Mouse (Mus musculus) heart, postnatal 0 days (tissue): ENCODE results near the gene Lgals3bp. TPM values are rescaled to one million over a fixed set of nuclear protein-coding genes. Genes with fewer than 3 reads are reported as not detected.

Source experiments
- ATAC-seq: fragments of 200-750 bp; cut with Nextera tagmentation; 2 replicates; pipeline ENCODE4 v1.8.0; 2017; ENCODE audit warnings: low read depth, moderate number of reproducible peaks, moderate library complexity; ENCODE audit not compliant: insufficient read depth
- DNase-seq: peaks from one replicate; pipeline ENCODE4 v3.0.0-alpha.2; 2016; ENCODE audit warnings: low spot score
- H3K27ac ChIP-seq: fragments of 300-500 bp; sonication (generic); 2 replicates; pipeline ENCODE4 v1.5.1; 2014; ENCODE audit warnings: low read depth, mild to moderate bottlenecking
- H3K27me3 ChIP-seq: fragments of 300-500 bp; sonication (generic); 2 replicates; pipeline ENCODE4 v1.6.1; 2014; ENCODE audit warnings: low read length, mixed read lengths; ENCODE audit not compliant: control insufficient read depth, insufficient read depth
- H3K36me3 ChIP-seq: fragments of 300-500 bp; sonication (generic); replicated peaks from 2 replicates; pipeline ENCODE4 v1.6.1; 2014; ENCODE audit warnings: low read length, mixed read lengths; ENCODE audit not compliant: control insufficient read depth, insufficient read depth
- H3K4me1 ChIP-seq: fragments of 300-500 bp; sonication (generic); 2 replicates; pipeline ENCODE4 v1.6.1; 2014; ENCODE audit warnings: antibody characterized with exemption; ENCODE audit not compliant: control insufficient read depth, insufficient read depth
- H3K4me2 ChIP-seq: fragments of 300-500 bp; sonication (generic); 2 replicates; pipeline ENCODE4 v1.6.1; 2014; ENCODE audit warnings: low read depth, mild to moderate bottlenecking, low read length, moderate library complexity
- H3K4me3 ChIP-seq: fragments of 300-500 bp; sonication (generic); 2 replicates; pipeline ENCODE4 v1.5.1; 2014; ENCODE audit warnings: low read depth, low read length
- H3K9ac ChIP-seq: fragments of 300-500 bp; sonication (generic); replicated peaks from 2 replicates; pipeline ENCODE4 v1.6.1; 2014; ENCODE audit warnings: low read depth, low read length, mixed read lengths
- H3K9me3 ChIP-seq: fragments of 300-500 bp; sonication (generic); replicated peaks from 2 replicates; pipeline ENCODE4 v1.6.1; 2016; ENCODE audit warnings: low read length; ENCODE audit not compliant: control insufficient read depth
- CTCF ChIP-seq: IDR thresholded peaks from 2 replicates; pipeline ENCODE4 v1.5.1; 2016; ENCODE audit warnings: antibody characterized with exemption, control low read depth, low read depth
- EP300 ChIP-seq: IDR thresholded peaks from 2 replicates; pipeline ENCODE4 v1.6.1; 2016; ENCODE audit warnings: antibody characterized with exemption, low read depth
- WGBS: fragments of 180-500 bp; shearing (Covaris S2); extraction: QIAGEN DNeasy Blood & Tissue Kit; methylation state at CpG from one replicate; pipeline ENCODE4 v1.1.7; 2014; 5-methylcytosine and 5-hydroxymethylcytosine counted together
- polyA plus RNA-seq: library from polyadenylated mRNA; unstranded; fragments of >200 nt; fragmentation: Nextera tagmentation; extraction: Ambion mirVana; gene quantifications from 2 replicates; pipeline ENCODE4 v1.2.1, GENCODE M21; 2015
- total RNA-seq: library from RNA; depleted of rRNA; stranded (reverse); fragments of >200 nt; gene quantifications from 2 replicates; pipeline ENCODE4 v1.2.3, GENCODE M21; 2014; ENCODE audit warnings: low replicate concordance; rRNA removed

The Lgals3bp gene
- total and polyA plus RNA-seq, 2 experiments from 2014 or later, result 28.6 to 77.9 TPM

GRCm38 (mm10) chr11:118343629-118344028 is 58.3 kb downstream of the Lgals3bp start:
- no peaks in the 10 kb centered on the region for H3K36me3 ChIP-seq
- H3K4me2 ChIP-seq, result no peak overlapping the region
- ATAC-seq (no peak), DNase-seq (no peak)
- WGBS, result 72% methylated on average over 2 of the region's 2 CpGs
- no peak overlapping the region for H3K4me3 ChIP-seq
- H3K4me1 ChIP-seq, result peaks cover 12% of the 10 kb centered on the region
- no peak overlapping the region for H3K9ac ChIP-seq
- no peak for TF ChIP-seq CTCF
- TF ChIP-seq EP300, result no peak
- H3K9me3 ChIP-seq, result no peaks in the 10 kb centered on the region
- H3K27ac ChIP-seq, result no peak overlapping the region
- no peaks in the 10 kb centered on the region for H3K27me3 ChIP-seq

Other genes with a start within 250 kb of the Lgals3bp start
- gene Cyth1, start 153.5 kb downstream of the Lgals3bp start, total RNA-seq, result 49.8 and 50.1 TPM in 2 replicates
- gene Cyth1, start 153.5 kb downstream of the Lgals3bp start, polyA plus RNA-seq, result 21.4 TPM in 2 replicates
- 10.4 and 18.3 TPM in 2 replicates for gene Usp36, start 111.8 kb downstream of the Lgals3bp start, total RNA-seq
- gene Usp36, start 111.8 kb downstream of the Lgals3bp start, polyA plus RNA-seq, result 5.5 and 6.6 TPM in 2 replicates
- not detected in 2 replicates for gene Cep295nl, start 59.6 kb downstream of the Lgals3bp start, total RNA-seq
- gene Cep295nl, start 59.6 kb downstream of the Lgals3bp start, polyA plus RNA-seq, result 0.19 and 0.31 TPM in 2 replicates
- 77.5 and 78.5 TPM in 2 replicates for gene Timp2, start 46.4 kb downstream of the Lgals3bp start, total RNA-seq
- 61.9 and 65.5 TPM in 2 replicates for gene Timp2, start 46.4 kb downstream of the Lgals3bp start, polyA plus RNA-seq
- gene Cant1, start 17.0 kb upstream of the Lgals3bp start, total RNA-seq, result 28.3 and 35.5 TPM in 2 replicates
- 10.4 and 12.6 TPM in 2 replicates for gene Cant1, start 17.0 kb upstream of the Lgals3bp start, polyA plus RNA-seq
- gene C1qtnf1, start 26.1 kb upstream of the Lgals3bp start, total RNA-seq, result 5.8 and 12.6 TPM in 2 replicates
- 7.8 and 8.3 TPM in 2 replicates for gene C1qtnf1, start 26.1 kb upstream of the Lgals3bp start, polyA plus RNA-seq
- gene Engase, start 74.7 kb upstream of the Lgals3bp start, total RNA-seq, result 9.1 and 12.0 TPM in 2 replicates
- 3.0 and 3.6 TPM in 2 replicates for gene Engase, start 74.7 kb upstream of the Lgals3bp start, polyA plus RNA-seq